Mouse (Mus musculus) cerebellum, adult 2 months (tissue): ENCODE data around the gene Cabcoco1.

Experiments used
- CTCF ChIP-seq: fragments of 200-500 bp; IDR thresholded peaks from 2 replicates; pipeline ENCODE4 v1.5.1; 2011; ENCODE audit warnings: low read depth, mild to moderate bottlenecking, control low read depth, low read length, moderate library complexity, borderline replicate concordance; ENCODE audit not compliant: insufficient read depth
- POLR2A ChIP-seq: fragments of 200-500 bp; IDR thresholded peaks from 2 replicates; pipeline ENCODE4 v1.6.1; 2011; ENCODE audit warnings: low read length, control low read depth, borderline replicate concordance; ENCODE audit not compliant: insufficient read depth

DNA sequence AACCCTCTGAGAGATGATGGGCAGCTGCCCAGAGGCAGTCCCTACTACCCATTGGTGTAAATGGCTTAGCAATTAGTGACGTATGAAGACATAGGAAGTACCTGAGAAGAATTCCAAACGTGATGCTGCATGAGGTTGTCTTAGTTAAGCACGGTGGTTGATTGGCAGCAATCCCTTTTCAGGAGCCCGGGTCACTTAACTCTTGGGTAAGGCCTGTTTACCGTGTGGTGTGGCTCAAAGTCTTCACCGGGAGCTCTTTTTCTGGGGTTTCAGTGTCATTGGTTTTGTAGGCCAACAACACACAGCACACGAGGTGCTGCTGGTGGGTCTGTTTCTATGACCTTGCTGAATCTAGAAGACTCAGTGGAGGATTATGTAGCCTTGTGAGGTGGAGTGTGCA, 105.9 kb downstream of the Cabcoco1 start:
- TF ChIP-seq CTCF = no peak
- no peak for TF ChIP-seq POLR2A
